35 mouse cellular contexts compared by ENCODE assay signal in genomic region chr13:53219391-53219790, GRCm38 (mm10).
"Had no signal": no experiment of that assay in that cellular context is flagged by ENCODE, and none has a peak within 500 bp of the region (broad histone marks: within the 10 kb centered on the region; RNA-seq: fewer than 3 reads in every experiment).

No protein-coding gene starts in this region.

- ATAC-seq: hindbrain, embryonic 16.5 days; hindbrain, postnatal 0 days; inflammation-experienced regulatory T-cells, adult 6 months; intestine, embryonic 15.5 days; intestine, embryonic 16.5 days; intestine, postnatal 0 days had no signal

- H3K9me3 ChIP-seq: heart, embryonic 13.5 days; heart, embryonic 15.5 days; hindbrain, embryonic 15.5 days; intestine, embryonic 15.5 days had no signal

- H3K36me3 ChIP-seq: heart, embryonic 13.5 days; heart, embryonic 15.5 days; hindbrain, embryonic 12.5 days; hindbrain, embryonic 13.5 days; hindbrain, embryonic 15.5 days; intestine, embryonic 15.5 days; kidney, embryonic 15.5 days had no signal

- H3K27me3 ChIP-seq: heart, embryonic 12.5 days; heart, embryonic 13.5 days; heart, embryonic 15.5 days; hindbrain, embryonic 12.5 days; hindbrain, embryonic 13.5 days; hindbrain, embryonic 15.5 days; intestine, embryonic 15.5 days; kidney, embryonic 15.5 days had no signal

- H3K27ac ChIP-seq: heart, adult 2 months; heart, embryonic 10.5 days; heart, embryonic 13.5 days; heart, embryonic 15.5 days; hindbrain, embryonic 10.5 days; hindbrain, embryonic 12.5 days; hindbrain, embryonic 13.5 days; hindbrain, embryonic 14.5 days; hindbrain, embryonic 15.5 days; hindbrain, postnatal 0 days; intestine, embryonic 15.5 days; kidney, embryonic 15.5 days; kidney, postnatal 0 days; layer of hippocampus, adult 2 months had no signal

- DNase-seq: heart, adult 2 months; heart, postnatal 10 days; heart, postnatal 14 days; heart, postnatal 36 days; heart, postnatal 4 days; kidney, adult 11 months; kidney, adult 18-20 months; kidney, adult 2 months; kidney, adult 8-10 months; kidney, adult 9 months; kidney, postnatal 10 days; kidney, postnatal 14 days; kidney, postnatal 25 days; kidney, postnatal 36 days; kidney, postnatal 4 days; layer of hippocampus, adult 9-11 months had no signal

- H3K4me2 ChIP-seq: heart, embryonic 11.5 days; heart, embryonic 12.5 days; heart, embryonic 13.5 days; heart, embryonic 15.5 days; hindbrain, embryonic 12.5 days; hindbrain, embryonic 13.5 days; hindbrain, embryonic 14.5 days; hindbrain, embryonic 15.5 days; intestine, embryonic 15.5 days; kidney, embryonic 15.5 days had no signal

- H3K9ac ChIP-seq: heart, embryonic 12.5 days; heart, embryonic 13.5 days; heart, embryonic 15.5 days; hindbrain, embryonic 12.5 days; hindbrain, embryonic 13.5 days; hindbrain, embryonic 14.5 days; hindbrain, embryonic 15.5 days; intestine, embryonic 15.5 days; kidney, embryonic 15.5 days had no signal

- H3K4me1 ChIP-seq: hindbrain, embryonic 12.5 days; hindbrain, embryonic 15.5 days had no signal

- H3K4me3 ChIP-seq: heart, adult 2 months; heart, embryonic 10.5 days; heart, embryonic 12.5 days; heart, embryonic 13.5 days; heart, embryonic 15.5 days; hindbrain, embryonic 10.5 days; hindbrain, embryonic 12.5 days; hindbrain, embryonic 13.5 days; hindbrain, embryonic 15.5 days; intestine, embryonic 15.5 days; kidney, embryonic 15.5 days; layer of hippocampus, adult 2 months had no signal
